Mouse (Mus musculus): ENCODE results near the gene Dynlt1c.
"Not testable (repeated sequence)": the region's sequence is repeated elsewhere in the genome, so short reads cannot be mapped to it uniquely, and the experiment has no call there.

GRCm38 (mm10) chr17:6595776-6596497, 5.5 kb upstream of the Dynlt1c start:
- not testable (repeated sequence) for TF ChIP-seq CTCF, EP300 (IDR thresholded peaks at IDR 0.05; ENCODE audit: low read depth)

Measured in liver, postnatal 0 days (tissue).